Mouse (Mus musculus) erythroblast, embryonic 14.5 days (primary cell): ENCODE measurements around the gene Cfap61.

Source experiments
- GATA1 ChIP-seq: IDR thresholded peaks from 2 replicates; pipeline ENCODE4 v1.6.1; 2012; ENCODE audit warnings: low read length, inconsistent platforms, mixed read lengths
- TAL1 ChIP-seq: IDR thresholded peaks from 3 replicates; pipeline ENCODE4 v1.6.1; 2012; ENCODE audit warnings: low read length, inconsistent platforms, mixed read lengths

- TF ChIP-seq GATA1 (no peak), TAL1 (no peak)
Observed at GRCm38 (mm10) chr2:146130514-146130913, 195.9 kb downstream of the Cfap61 start.
